Mouse (Mus musculus) embryo, embryonic 10 days (tissue): ENCODE measurements around the gene Gnai2.
"Not testable (repeated sequence)": the region's sequence is repeated elsewhere in the genome, so short reads cannot be mapped to it uniquely, and the experiment has no call there.

Source experiments
- DNase-seq: peaks from one replicate; pipeline ENCODE4 v3.0.0-alpha.2; 2015; ENCODE audit warnings: low spot score

The Gnai2 gene

DNA sequence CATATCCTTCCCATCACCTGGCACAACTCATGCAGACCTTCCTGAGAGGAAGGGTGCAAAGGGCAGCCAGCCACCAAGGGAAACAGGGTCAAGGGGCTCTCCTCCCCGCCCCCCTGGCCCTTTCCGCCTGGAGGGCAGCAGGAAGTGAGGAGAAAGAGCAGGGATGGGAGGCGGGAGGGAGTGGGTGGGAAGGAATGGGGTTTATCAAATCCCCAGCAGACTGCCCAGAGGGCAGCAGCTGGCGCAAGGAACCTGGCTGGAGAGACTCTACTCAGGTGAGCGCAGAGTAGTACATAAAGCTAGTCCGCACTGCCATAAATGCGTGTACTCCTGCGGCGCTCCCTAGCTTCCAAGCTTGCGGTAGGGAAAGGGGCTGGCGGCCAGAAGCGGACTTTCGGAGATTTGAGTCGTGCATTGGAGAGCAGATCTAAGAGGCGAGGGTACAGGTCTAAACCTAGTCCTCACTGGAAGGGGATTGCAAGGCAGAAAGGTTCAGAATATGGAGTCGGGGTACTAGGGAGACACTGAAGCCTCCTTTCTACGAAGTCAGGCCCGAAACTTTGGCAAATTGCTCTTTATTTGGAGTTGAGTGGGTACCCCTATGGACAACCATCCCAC is 67.4 kb downstream of the Gnai2 start, which contains the start of gene Hyal2:
Gene Hyal2 (plus strand): TSS at position 244 of the 618 bp plus-strand sequence.
- DNase-seq = no peak

DNA sequence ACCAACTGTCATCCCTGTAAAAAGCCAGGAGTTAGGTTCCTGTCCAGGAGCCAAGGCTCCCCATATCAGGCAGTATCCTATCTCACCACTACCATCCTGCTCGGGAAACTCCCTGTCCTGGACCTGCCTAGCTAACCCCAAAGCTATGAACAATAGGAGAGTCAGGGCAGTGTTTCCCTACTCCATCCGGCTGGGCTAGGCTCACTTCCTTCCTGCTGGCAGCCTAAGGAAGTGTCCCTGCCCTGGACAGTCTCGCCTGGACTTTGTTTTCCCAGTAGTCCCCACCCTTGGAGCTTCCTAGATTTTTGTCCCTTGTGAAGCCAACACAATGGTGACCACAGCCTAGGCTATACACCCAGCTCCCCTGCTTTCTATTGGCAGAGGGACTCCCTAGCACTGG is 68.3 kb downstream of the Gnai2 start:
- DNase-seq = no peak

DNA sequence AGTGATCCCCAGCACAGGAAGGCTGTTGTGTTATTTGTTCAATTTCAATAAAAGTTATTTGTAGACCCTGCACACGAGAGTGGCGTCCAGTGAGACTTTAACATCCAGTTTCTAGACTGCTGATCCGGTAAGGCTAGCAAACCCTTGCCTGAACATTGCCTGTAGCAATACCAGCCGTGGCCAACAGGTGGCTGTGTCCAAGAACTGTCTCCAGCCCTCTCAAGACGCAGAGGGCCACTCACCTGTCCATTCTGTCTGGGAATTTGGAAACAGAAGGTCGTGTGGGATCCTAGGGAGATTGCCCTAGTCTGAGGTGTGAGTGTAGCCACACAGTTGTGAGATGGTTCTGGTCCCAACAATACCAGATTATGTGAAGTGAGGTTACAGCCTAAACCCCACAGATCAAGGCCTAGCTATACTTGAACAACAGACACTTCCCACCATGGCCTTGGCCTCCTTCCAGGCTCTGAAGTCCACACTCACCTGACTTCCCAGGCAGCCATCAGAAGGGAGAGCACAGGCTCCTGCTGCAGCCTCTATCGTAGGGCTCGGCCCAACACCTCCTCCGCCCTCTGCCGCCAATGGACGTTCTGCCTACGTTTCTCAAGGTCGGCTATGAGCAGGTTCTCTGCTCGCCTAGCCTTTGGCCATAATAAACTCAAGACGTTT is 69.0 kb downstream of the Gnai2 start:
- DNase-seq = peak; percentile 93

DNA sequence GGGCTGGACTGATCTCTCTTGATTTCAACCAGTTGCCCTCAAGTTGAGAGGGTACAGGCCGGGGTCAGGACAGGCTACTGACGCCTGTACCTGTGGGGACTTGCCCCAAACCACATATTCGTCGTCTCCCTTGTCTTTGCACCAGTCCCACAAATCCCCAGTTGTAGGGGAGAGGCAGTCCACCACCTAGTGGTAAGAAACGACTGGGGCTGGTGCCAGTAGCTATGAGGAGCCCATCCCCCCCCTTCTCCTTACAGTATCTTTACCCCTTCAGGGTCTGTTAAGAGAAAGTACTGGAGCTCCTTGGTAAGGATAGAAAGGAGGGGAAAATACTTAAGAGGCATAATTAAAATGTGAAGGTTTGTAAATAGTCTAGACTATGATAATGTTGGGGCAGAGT is 69.6 kb downstream of the Gnai2 start:
- not testable (repeated sequence) for DNase-seq
